Mouse (Mus musculus) ES-Bruce4 (cell line): Measurements from ENCODE around the gene Pla2g5.

Experiments used
- CTCF ChIP-seq: IDR thresholded peaks from one replicate; pipeline ENCODE4 v1.8.1; 2011; ENCODE audit warnings: low read depth, low read length
- EP300 ChIP-seq: IDR thresholded peaks from 2 replicates; pipeline ENCODE4 v1.6.1; 2011; ENCODE audit warnings: low read depth, low read length; ENCODE audit not compliant: insufficient read depth
- POLR2A ChIP-seq: IDR thresholded peaks from one replicate; pipeline ENCODE4 v1.8.1; 2011; ENCODE audit warnings: low read length; ENCODE audit not compliant: insufficient read depth

- TF ChIP-seq CTCF (peak; percentile 76), POLR2A (no peak), EP300 (no peak)
These were observed 4.0 kb downstream of the Pla2g5 start for GRCm38 (mm10) chr4:138859245-138859644.
